Comparison of ENCODE assay signal across 8 mouse cellular contexts in genomic region chr3:52400284-52401161, GRCm38 (mm10).
DNase-seq lines count a peak whose midpoint lies in the region; ATAC-seq and TF ChIP-seq lines count a peak whose summit lies in the region.

No protein-coding gene starts in this region.

- peak overlapping the region; percentile 42 for H3K4me3 ChIP-seq in heart, adult 2 months
- peak overlapping the region; percentile 35 for H3K4me3 ChIP-seq in hindbrain, embryonic 16.5 days (ENCODE audit: low read length)
- H3K4me3 ChIP-seq in liver, postnatal 0 days (ENCODE audit: low read depth, low read length): no peak overlapping the region
- H3K4me3 ChIP-seq in cerebellum, adult 2 months (replicated peaks; ENCODE audit: insufficient read depth, low read depth, low read length): no peak overlapping the region

- peaks cover 3% of the 10 kb centered on the region; the same call in 1 of the 2 replicates for H3K9me3 ChIP-seq in hindbrain, embryonic 16.5 days (ENCODE audit: control insufficient read depth, low read length)
- no peaks in the 10 kb centered on the region for H3K9me3 ChIP-seq in liver, postnatal 0 days (ENCODE audit: low read length)

- H3K4me1 ChIP-seq in heart, adult 2 months (ENCODE audit: control insufficient read depth, insufficient read depth, low read length): peaks cover 9% of the 10 kb centered on the region
- H3K4me1 ChIP-seq in hindbrain, embryonic 16.5 days (ENCODE audit: control insufficient read depth, insufficient read depth, low read depth, low read length): peaks cover 12% of the 10 kb centered on the region
- peaks cover 36% of the 10 kb centered on the region for H3K4me1 ChIP-seq in liver, postnatal 0 days (ENCODE audit: insufficient read depth)
- H3K4me1 ChIP-seq in cerebellum, adult 2 months (ENCODE audit: control insufficient read depth, insufficient read depth, low read length): peaks cover 12% of the 10 kb centered on the region

- 0 out of 2 replicates have a peak overlapping the region, but pooled peaks have one; percentile 11 for H3K9ac ChIP-seq in heart, adult 2 months (ENCODE audit: low read depth, low read length)
- H3K9ac ChIP-seq in hindbrain, embryonic 16.5 days (ENCODE audit: low read depth, low read length): peak overlapping the region; percentile 37; the same call in 1 of the 2 replicates
- H3K9ac ChIP-seq in liver, postnatal 0 days (replicated peaks): peak overlapping the region; percentile 44; the same call in 1 of the 2 replicates

- no peak for DNase-seq in heart, adult 2 months
- DNase-seq in heart, postnatal 36 days: no peak
- peak; percentile 76 for DNase-seq in ZHBTc4 (ENCODE audit: low read depth, low spot score)
- peak; percentile 28 for DNase-seq in liver, postnatal 0 days
- DNase-seq in right cerebral cortex, adult 2 months (ENCODE audit: low spot score in 2 of 2): no peak
- DNase-seq in c-Kit-positive CD71-positive TER-119-positive erythroid progenitor cells, embryonic 14.5 days (ENCODE audit: low spot score): no peak
- DNase-seq in cerebellum, adult 2 months: no peak

- no peak for TF ChIP-seq CTCF in heart, adult 2 months (IDR thresholded peaks at IDR 0.05)
- peak; percentile 24; the same call in 1 of the 2 replicates for TF ChIP-seq CTCF in liver, postnatal 0 days (IDR thresholded peaks at IDR 0.05; ENCODE audit: low read depth)
- no peak for TF ChIP-seq CTCF in cerebellum, adult 2 months (IDR thresholded peaks at IDR 0.05; ENCODE audit: borderline replicate concordance, insufficient read depth, low read depth, low read length)

- no peak for TF ChIP-seq POLR2A in heart, adult 2 months (IDR thresholded peaks at IDR 0.05; ENCODE audit: insufficient read depth, low read depth, low read length)
- TF ChIP-seq POLR2A in cerebellum, adult 2 months (IDR thresholded peaks at IDR 0.05; ENCODE audit: borderline replicate concordance, insufficient read depth, low read length): no peak

- H3K79me2 ChIP-seq in heart, adult 2 months (replicated peaks; ENCODE audit: control insufficient read depth, insufficient read depth, low read length): no peaks in the 10 kb centered on the region

- WGBS in heart, adult 2 months: 39% methylated on average over 19 of the region's 19 CpGs
- WGBS in hindbrain, embryonic 16.5 days: 18% methylated on average over 19 of the region's 19 CpGs
- 13% methylated on average over 19 of the region's 19 CpGs for WGBS in liver, postnatal 0 days (ENCODE audit: insufficient replicate concordance)
- 68% methylated on average over 19 of the region's 19 CpGs for WGBS in cerebellum, adult 2 months

- intact Hi-C loops in heart, adult 2 months (cut with DNase I): no loop called here
- intact Hi-C loops in heart, postnatal 36 days (cut with DNase I): loop anchor here (5.0 to 10.0 kb wide), 3 partner anchors 53 to 554 kb away; no protein-coding TSS in a partner anchor

- H3K27me3 ChIP-seq in heart, adult 2 months (ENCODE audit: control insufficient read depth, insufficient read depth, low read length): no peaks in the 10 kb centered on the region
- no peaks in the 10 kb centered on the region; the same call in 1 of the 2 replicates for H3K27me3 ChIP-seq in hindbrain, embryonic 16.5 days (replicated peaks; ENCODE audit: control insufficient read depth, insufficient read depth, low read length)
- H3K27me3 ChIP-seq in liver, postnatal 0 days (ENCODE audit: insufficient read depth, low read length): 0 out of 2 replicates have a peak, but pooled peaks cover 3% of the 10 kb centered on the region
- no peaks in the 10 kb centered on the region for H3K27me3 ChIP-seq in cerebellum, adult 2 months (ENCODE audit: control insufficient read depth, insufficient read depth, low read length)

- H3K36me3 ChIP-seq in heart, adult 2 months (ENCODE audit: control insufficient read depth, insufficient read depth, low read length): no peaks in the 10 kb centered on the region
- no peaks in the 10 kb centered on the region for H3K36me3 ChIP-seq in hindbrain, embryonic 16.5 days (ENCODE audit: control insufficient read depth, insufficient read depth, low read length)
- no peaks in the 10 kb centered on the region for H3K36me3 ChIP-seq in liver, postnatal 0 days (replicated peaks; ENCODE audit: insufficient read depth, low read length)

- no peak for TF ChIP-seq EP300 in heart, adult 2 months (IDR thresholded peaks at IDR 0.05; ENCODE audit: insufficient read depth, low read depth, low read length)
- no peak for TF ChIP-seq EP300 in liver, postnatal 0 days (IDR thresholded peaks at IDR 0.05; ENCODE audit: low read depth)

- peak overlapping the region; percentile 75 for H3K27ac ChIP-seq in heart, adult 2 months
- peak overlapping the region; percentile 39; the same call in 1 of the 2 replicates for H3K27ac ChIP-seq in hindbrain, embryonic 16.5 days (ENCODE audit: low read depth, low read length)
- peak overlapping the region; percentile 62 for H3K27ac ChIP-seq in liver, postnatal 0 days (ENCODE audit: low read depth)
- H3K27ac ChIP-seq in cerebellum, adult 2 months (ENCODE audit: insufficient read depth, low read length): no peak overlapping the region

- H3K4me2 ChIP-seq in hindbrain, embryonic 16.5 days (ENCODE audit: low read length): peak overlapping the region; percentile 68
- H3K4me2 ChIP-seq in liver, postnatal 0 days (ENCODE audit: low read depth, low read length): peak overlapping the region; percentile 56

- no peak for ATAC-seq in hindbrain, embryonic 16.5 days
- ATAC-seq in liver, postnatal 0 days: no peak

Comparison
In these comparisons a context has a peak if more than half of its experiments do, and no peak if none do; other contexts are left out.
1. DNase-seq: peak in ZHBTc4 (single experiment) and liver, postnatal 0 days (single experiment); none in heart, adult 2 months (0 of 2), heart, postnatal 36 days (0 of 2), right cerebral cortex, adult 2 months (0 of 2), c-Kit-positive CD71-positive TER-119-positive erythroid progenitor cells, embryonic 14.5 days (single experiment) and cerebellum, adult 2 months (0 of 2).
2. H3K4me3 ChIP-seq: peak in heart, adult 2 months (single experiment) and hindbrain, embryonic 16.5 days (single experiment); none in liver, postnatal 0 days (single experiment) and cerebellum, adult 2 months (single experiment).
3. Peak in every context shown above with its lines, with median percentiles within 50 percentile points of each other: H3K9ac ChIP-seq.